Mouse (Mus musculus) liver, embryonic 11.5 days (tissue): ENCODE results near the gene Mapk7. TPM values are rescaled to one million over a fixed set of nuclear protein-coding genes. Genes with fewer than 3 reads are reported as not detected.

Experiments used
- ATAC-seq: fragments of 200-750 bp; cut with Nextera tagmentation; replicated peaks from 2 replicates; pipeline ENCODE4 v1.8.0; 2017; ENCODE audit warnings: moderate number of reproducible peaks, mild to moderate bottlenecking, moderate TSS enrichment, moderate library complexity; ENCODE audit not compliant: low FRiP score
- DNase-seq: peaks from one replicate; pipeline ENCODE4 v3.0.0-alpha.2; 2017; ENCODE audit warnings: low spot score
- H3K27ac ChIP-seq: fragments of 300-500 bp; sonication (generic); 2 replicates; pipeline ENCODE4 v1.5.1; 2014; ENCODE audit warnings: mild to moderate bottlenecking, low read depth, low read length, control low read depth
- H3K27me3 ChIP-seq: fragments of 300-500 bp; sonication (generic); replicated peaks from 2 replicates; pipeline ENCODE4 v1.6.1; 2014; ENCODE audit warnings: low read length, mixed read lengths; ENCODE audit not compliant: control insufficient read depth, insufficient read depth
- H3K36me3 ChIP-seq: fragments of 300-500 bp; sonication (generic); 2 replicates; pipeline ENCODE4 v1.6.1; 2014; ENCODE audit warnings: mild to moderate bottlenecking, low read length, moderate library complexity, mixed read lengths; ENCODE audit not compliant: control insufficient read depth, insufficient read depth
- H3K4me1 ChIP-seq: fragments of 300-500 bp; sonication (generic); replicated peaks from 2 replicates; pipeline ENCODE4 v1.6.1; 2014; ENCODE audit warnings: low read length, mixed read lengths; ENCODE audit not compliant: control insufficient read depth, insufficient read depth
- H3K4me2 ChIP-seq: fragments of 300-500 bp; sonication (generic); 2 replicates; pipeline ENCODE4 v1.6.1; 2014; ENCODE audit warnings: mild to moderate bottlenecking, control low read depth, moderate library complexity
- H3K4me3 ChIP-seq: fragments of 300-500 bp; sonication (generic); 2 replicates; pipeline ENCODE4 v1.5.1; 2014; ENCODE audit warnings: low read depth, low read length, control low read depth
- H3K9ac ChIP-seq: fragments of 300-500 bp; sonication (generic); 2 replicates; pipeline ENCODE4 v1.6.1; 2014; ENCODE audit warnings: low read depth, low read length, control low read depth
- H3K9me3 ChIP-seq: fragments of 300-500 bp; sonication (generic); 2 replicates; pipeline ENCODE4 v1.6.1; 2016; ENCODE audit warnings: low read length, inconsistent platforms, mixed read lengths; ENCODE audit not compliant: control insufficient read depth
- WGBS: fragments of 180-500 bp; shearing (Covaris S2); extraction: QIAGEN DNeasy Blood & Tissue Kit; methylation state at CpG from one replicate; pipeline ENCODE4 v1.1.7; 2014; 5-methylcytosine and 5-hydroxymethylcytosine counted together
- polyA plus RNA-seq: library from polyadenylated mRNA; unstranded; fragments of >200 nt; fragmentation: Nextera tagmentation; extraction: Ambion mirVana; gene quantifications from 2 replicates; pipeline ENCODE4 v1.2.1, GENCODE M21; 2014

Mapk7 gene
- polyA plus RNA-seq, 1 experiment from 2014 or later, result 27.6 TPM

DNA sequence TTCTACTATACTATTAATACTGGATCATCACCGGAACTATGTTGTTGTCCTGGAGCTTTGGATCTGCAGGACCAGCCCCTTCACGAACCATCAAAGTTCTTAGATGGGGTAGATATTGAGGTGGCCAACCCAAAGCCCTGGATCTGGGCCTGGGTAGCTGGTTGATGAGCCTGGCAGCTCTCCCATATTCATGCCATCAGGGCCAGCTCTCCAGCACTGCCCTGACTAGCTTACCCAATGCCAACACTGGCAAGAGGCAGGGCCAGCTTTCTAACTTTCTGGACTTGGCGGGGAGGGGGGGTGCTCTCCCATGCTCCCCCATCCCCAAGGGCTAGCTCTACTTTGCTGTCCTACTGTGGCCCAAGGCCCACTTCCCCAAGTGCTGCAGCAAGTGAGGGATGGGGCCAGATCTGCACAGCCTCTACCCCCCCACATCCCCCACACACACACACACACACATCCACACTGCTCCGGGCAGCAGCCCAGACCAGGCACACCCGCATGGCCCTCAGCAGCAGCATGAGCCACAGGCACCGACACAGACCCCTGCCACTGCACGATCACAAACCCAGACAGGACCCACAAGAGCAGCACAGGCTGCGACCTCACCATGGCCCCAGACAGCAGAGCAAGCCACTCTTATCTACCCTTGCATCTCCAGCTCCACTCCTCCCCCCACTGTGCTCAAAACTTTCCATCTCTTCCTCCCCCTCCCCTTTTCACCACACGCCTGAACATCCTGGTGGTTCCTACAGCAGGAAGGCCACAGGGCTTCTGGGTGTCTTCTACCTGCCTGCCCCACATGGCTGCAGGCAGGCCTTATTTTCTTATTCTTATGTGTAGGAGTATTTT is 12.7 kb downstream of the Mapk7 start:
- H3K9ac ChIP-seq, result no peak overlapping the region
- H3K27ac ChIP-seq, result no peak overlapping the region
- ATAC-seq (no peak), DNase-seq (no peak)
- H3K27me3 ChIP-seq, result peaks cover 7% of the 10 kb centered on the region; the same call in 1 of the 2 replicates
- H3K9me3 ChIP-seq, result no peaks in the 10 kb centered on the region
- H3K4me2 ChIP-seq, result no peak overlapping the region
- H3K4me1 ChIP-seq, result peaks cover 4% of the 10 kb centered on the region
- no peak overlapping the region for H3K4me3 ChIP-seq
- H3K36me3 ChIP-seq, result no peaks in the 10 kb centered on the region
- 55% methylated on average over 9 of the region's 9 CpGs for WGBS

DNA sequence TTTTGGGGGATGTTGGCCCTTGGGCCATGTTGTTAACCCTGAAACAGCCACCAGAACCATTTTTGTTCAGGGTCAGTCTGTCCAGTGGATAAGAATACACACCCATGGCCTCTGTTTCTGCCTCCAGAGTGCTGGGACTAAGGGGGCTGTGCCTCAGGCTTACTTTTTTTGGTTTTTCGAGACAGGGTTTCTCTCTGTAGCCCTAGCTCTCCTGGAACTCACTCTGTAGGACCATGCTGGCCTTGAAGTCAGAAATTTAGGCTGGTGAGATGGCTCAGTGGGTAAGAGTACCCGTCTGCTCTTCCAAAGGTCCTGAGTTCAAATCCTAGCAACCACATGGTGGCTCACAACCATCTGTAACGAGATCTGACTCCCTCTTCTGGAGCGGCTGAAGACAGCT is 15.4 kb downstream of the Mapk7 start:
- no peak overlapping the region for H3K4me3 ChIP-seq
- WGBS, result 71% methylated on average over 4 of the region's 4 CpGs
- no peaks in the 10 kb centered on the region for H3K9me3 ChIP-seq
- peaks cover 4% of the 10 kb centered on the region; the same call in 1 of the 2 replicates for H3K4me1 ChIP-seq
- ATAC-seq, result no peak
- no peak overlapping the region for H3K4me2 ChIP-seq
- H3K36me3 ChIP-seq, result no peaks in the 10 kb centered on the region
- no peak overlapping the region for H3K27ac ChIP-seq
- no peak for DNase-seq
- H3K9ac ChIP-seq, result no peak overlapping the region
- H3K27me3 ChIP-seq, result no peaks in the 10 kb centered on the region

DNA sequence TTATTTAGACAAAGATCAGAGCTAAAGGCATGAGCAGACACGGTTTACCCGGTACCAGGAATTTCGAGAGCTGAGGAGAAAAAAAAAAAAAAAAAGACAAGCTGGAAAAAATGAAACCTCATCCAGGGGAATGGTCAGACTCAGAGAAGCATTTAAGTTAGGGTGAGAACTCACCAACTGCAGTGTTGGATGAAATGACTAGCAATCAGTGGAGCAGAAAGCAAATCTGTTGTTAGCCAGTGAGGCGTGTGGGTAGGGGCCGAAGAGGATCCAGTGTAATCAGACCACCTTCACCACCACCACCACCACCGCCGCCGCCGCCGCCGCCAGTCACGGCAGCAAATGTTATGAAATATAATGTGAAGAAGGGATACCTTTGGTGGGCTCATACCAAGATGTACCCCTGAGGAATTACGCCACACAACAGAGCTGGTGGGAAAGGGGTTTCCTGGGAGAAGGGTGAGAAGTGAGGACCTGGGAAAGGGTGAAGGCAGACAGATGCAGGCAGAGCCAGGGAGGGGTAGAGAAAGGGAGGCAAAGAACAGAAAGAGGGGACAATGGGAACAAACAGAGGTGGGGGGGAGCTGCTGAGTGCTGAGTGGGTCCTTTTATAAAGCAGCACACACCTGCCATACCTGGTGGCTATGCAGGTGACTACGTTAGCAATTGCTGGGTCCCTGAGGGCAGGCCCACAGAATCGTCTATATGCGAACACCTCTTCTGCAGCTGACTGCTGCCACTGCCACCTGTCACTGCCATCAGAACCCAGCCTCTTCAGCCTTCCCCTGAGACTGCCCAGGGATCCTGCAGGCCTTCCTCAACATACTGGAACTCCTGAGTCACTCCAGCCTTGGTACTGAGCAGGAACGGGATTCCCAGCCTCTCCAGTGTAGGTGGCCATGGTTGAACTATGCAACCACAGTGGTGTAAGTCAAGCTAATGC is 16.4 kb downstream of the Mapk7 start:
- H3K4me1 ChIP-seq, result peaks cover 4% of the 10 kb centered on the region; the same call in 1 of the 2 replicates
- H3K27ac ChIP-seq, result no peak overlapping the region
- no peak for ATAC-seq
- 72% methylated on average over 17 of the region's 17 CpGs for WGBS
- DNase-seq, result no peak
- no peak overlapping the region for H3K4me2 ChIP-seq
- no peaks in the 10 kb centered on the region for H3K36me3 ChIP-seq
- H3K9ac ChIP-seq, result no peak overlapping the region
- no peaks in the 10 kb centered on the region for H3K27me3 ChIP-seq
- no peak overlapping the region for H3K4me3 ChIP-seq
- no peaks in the 10 kb centered on the region for H3K9me3 ChIP-seq

DNA sequence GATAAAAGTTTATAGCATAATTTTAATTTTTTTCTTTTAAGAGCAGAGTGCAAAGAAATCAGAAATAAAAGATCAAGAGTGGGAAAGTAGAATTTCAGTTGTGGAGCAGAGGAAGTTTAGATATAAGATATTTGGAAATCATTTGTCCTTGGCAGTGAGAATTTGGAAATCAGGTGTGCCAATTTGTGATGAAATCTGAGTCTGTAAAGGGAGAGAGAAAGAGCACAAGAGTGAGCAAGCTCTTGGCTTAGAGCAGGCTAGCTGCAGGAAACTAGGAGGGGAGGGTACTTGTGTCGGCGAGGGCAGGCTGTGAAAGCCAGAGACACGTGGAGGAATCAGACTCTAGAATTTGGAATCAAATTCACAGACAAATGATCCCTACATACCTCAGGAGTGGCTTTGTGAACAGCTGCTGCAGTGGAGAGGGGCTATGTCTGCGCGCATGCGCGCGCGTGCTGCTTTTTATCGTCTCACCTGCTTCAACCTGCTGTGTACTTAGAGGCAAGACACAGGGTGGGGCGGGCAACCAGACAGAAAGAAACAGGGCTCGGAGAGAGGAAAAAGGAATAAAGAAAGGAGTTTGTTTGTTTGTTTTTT is 17.3 kb downstream of the Mapk7 start:
- Histone ChIP-seq H3K4me2 (no peak overlapping the region), H3K27me3 (no peaks in the 10 kb centered on the region), H3K4me1 (peaks cover 3% of the 10 kb centered on the region; the same call in 1 of the 2 replicates), H3K9me3 (no peaks in the 10 kb centered on the region), H3K36me3 (no peaks in the 10 kb centered on the region), H3K9ac (no peak overlapping the region), H3K4me3 (no peak overlapping the region), H3K27ac (no peak overlapping the region)
- 55% methylated on average over 12 of the region's 12 CpGs for WGBS
- ATAC-seq (no peak), DNase-seq (no peak)

DNA sequence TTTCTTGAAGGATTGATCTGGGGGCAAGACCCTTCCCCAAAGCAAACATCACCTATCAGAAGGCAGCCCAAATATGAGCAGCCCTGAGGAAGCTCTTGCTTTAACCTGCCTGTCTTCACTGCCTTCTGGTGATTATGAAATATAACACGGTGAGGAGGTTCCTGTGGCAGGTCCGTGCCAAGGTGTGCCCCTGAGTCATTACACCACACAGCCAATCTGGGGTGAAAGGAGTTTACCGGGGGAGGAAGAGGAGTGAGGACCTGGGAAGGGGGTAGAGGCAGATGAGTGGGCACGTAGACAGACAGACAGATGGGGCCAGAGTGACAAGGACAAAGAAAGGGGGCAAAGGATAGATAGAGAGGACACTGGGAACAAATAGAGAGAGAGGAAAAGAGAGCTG is 20.6 kb downstream of the Mapk7 start:
- 57% methylated on average over 4 of the region's 4 CpGs for WGBS
- Histone ChIP-seq H3K4me3 (no peak overlapping the region), H3K4me1 (peaks cover 3% of the 10 kb centered on the region; the same call in 1 of the 2 replicates), H3K9ac (no peak overlapping the region), H3K4me2 (no peak overlapping the region), H3K9me3 (no peaks in the 10 kb centered on the region), H3K27me3 (no peaks in the 10 kb centered on the region), H3K36me3 (no peaks in the 10 kb centered on the region), H3K27ac (no peak overlapping the region)
- no peak for DNase-seq
- no peak for ATAC-seq

DNA sequence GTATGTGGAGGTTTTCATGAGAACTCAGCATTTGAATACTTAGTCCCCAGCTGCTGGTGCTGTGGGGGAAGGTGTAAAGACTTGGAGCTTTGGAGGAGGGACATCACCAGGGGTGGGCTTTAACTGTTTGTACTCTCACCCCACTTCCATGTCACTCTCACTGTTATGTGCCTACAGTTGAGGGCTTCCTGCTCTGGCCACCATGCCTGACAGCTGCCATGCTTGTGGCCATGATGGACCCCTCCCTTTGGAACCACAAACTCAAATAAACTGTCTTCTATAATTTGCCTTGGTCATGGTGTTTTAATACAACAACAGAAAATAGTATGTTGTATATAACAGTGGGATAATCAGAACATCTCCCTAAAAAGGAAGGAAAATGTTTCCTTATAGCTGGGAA is 23.3 kb downstream of the Mapk7 start:
- H3K27me3 ChIP-seq, result no peaks in the 10 kb centered on the region
- H3K4me2 ChIP-seq, result no peak overlapping the region
- no peak overlapping the region for H3K27ac ChIP-seq
- H3K36me3 ChIP-seq, result no peaks in the 10 kb centered on the region
- H3K9ac ChIP-seq, result no peak overlapping the region
- H3K4me3 ChIP-seq, result no peak overlapping the region
- ATAC-seq (no peak), DNase-seq (no peak)
- no peaks in the 10 kb centered on the region for H3K9me3 ChIP-seq
- peaks cover 3% of the 10 kb centered on the region; the same call in 1 of the 2 replicates for H3K4me1 ChIP-seq

DNA sequence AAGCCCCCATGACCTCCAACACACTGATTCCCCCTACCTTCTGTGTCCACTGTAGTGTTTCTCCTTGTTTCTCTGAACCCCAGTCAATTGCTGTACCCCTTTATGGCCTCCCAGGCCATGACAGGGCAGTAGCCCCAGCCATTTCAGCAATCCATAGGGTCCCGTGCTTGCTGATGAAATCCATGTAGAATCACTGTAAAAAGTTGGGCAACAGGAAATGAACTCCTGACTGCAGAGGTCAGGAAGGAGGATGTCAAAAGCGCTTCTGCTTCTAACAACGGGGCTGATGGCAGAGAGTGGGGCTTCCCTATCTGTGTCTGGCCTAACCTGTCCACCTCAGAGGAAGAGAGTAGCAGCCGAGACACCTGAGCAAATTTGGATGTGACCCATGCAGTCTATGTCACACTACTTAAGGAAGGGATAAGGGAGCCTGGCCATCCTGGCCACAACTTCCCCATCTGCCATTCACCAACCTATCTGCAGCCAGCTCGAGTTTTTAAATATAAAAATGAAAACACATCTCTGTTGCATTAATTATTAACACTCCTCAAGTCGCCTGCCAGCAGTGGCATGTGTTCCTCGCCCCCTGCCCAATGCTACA is 24.8 kb downstream of the Mapk7 start:
- DNase-seq (no peak), ATAC-seq (no peak)
- H3K4me1 ChIP-seq, result peaks cover 3% of the 10 kb centered on the region; the same call in 1 of the 2 replicates
- no peaks in the 10 kb centered on the region for H3K9me3 ChIP-seq
- no peak overlapping the region for H3K4me2 ChIP-seq
- WGBS, result 39% methylated on average over 7 of the region's 7 CpGs
- H3K36me3 ChIP-seq, result no peaks in the 10 kb centered on the region
- H3K9ac ChIP-seq, result no peak overlapping the region
- H3K4me3 ChIP-seq, result no peak overlapping the region
- H3K27me3 ChIP-seq, result no peaks in the 10 kb centered on the region
- H3K27ac ChIP-seq, result no peak overlapping the region

DNA sequence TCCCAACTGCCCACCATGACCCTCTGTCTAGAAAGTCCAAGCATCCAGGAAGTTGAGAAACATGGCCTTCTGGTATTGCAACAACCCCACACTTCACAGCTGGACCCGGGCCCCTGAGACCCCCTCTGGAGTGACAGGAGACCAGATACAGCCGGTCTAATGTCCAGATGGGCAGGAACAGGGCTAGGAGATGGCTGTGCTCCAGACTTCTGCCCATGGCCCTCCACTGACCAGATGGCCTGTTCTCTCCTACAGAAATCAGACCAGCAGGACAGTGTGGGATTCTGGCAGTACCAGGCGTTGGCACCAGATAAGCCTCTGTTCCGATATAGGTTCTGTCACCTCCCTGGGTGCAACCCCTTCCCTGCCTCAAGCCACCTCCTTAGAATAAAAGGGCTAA is 25.7 kb downstream of the Mapk7 start:
- Histone ChIP-seq H3K27me3 (no peaks in the 10 kb centered on the region), H3K9ac (no peak overlapping the region), H3K4me2 (no peak overlapping the region), H3K9me3 (no peaks in the 10 kb centered on the region), H3K4me3 (no peak overlapping the region), H3K36me3 (no peaks in the 10 kb centered on the region), H3K4me1 (peaks cover 3% of the 10 kb centered on the region; the same call in 1 of the 2 replicates), H3K27ac (no peak overlapping the region)
- WGBS, result 81% methylated on average over 4 of the region's 4 CpGs
- DNase-seq, result no peak
- no peak for ATAC-seq
